Mouse (Mus musculus) CD4-positive, CD25-positive, alpha-beta regulatory T cell, adult 2 months (primary cell): Measurements from ENCODE around the gene Acadvl.

Experiments used
- DNase-seq: peaks from one replicate; pipeline ENCODE4 v3.0.0-alpha.2; 2012; ENCODE audit warnings: low read depth, low spot score

Acadvl gene

DNA sequence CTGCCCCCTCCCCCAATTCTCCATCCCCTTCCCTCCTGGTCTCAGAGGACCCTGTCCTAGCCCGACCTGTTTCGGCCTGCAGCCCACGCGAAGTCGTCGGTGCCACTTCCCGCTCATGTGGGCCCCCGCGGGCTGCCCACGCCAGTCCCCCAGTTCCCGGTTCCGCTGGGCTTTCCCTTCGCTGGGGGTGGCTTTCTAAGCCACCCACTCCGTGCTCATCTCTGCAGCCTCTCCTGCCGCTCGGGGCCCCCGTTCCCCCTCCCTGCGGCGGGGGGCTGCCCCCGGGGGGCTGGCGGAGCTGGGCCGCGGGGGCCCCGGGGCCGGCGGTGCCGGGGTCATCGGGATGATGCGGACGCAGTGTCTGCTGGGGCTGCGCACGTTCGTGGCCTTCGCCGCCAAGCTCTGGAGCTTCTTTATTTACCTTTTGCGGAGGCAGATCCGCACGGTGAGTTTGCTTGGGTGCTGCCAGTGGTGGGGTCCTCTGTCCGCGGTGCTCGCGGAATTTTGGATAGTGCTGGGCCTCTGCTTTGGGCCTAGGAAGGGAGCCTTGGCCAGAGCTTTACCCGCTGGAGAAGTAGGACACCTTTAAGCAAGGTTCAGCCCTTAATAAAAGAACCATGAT is 34.0 kb downstream of the Acadvl start, which contains the start of gene Ctdnep1:
Ctdnep1 (plus strand) TSS at position 16 of the 622 bp plus-strand sequence.
- DNase-seq = no peak

DNA sequence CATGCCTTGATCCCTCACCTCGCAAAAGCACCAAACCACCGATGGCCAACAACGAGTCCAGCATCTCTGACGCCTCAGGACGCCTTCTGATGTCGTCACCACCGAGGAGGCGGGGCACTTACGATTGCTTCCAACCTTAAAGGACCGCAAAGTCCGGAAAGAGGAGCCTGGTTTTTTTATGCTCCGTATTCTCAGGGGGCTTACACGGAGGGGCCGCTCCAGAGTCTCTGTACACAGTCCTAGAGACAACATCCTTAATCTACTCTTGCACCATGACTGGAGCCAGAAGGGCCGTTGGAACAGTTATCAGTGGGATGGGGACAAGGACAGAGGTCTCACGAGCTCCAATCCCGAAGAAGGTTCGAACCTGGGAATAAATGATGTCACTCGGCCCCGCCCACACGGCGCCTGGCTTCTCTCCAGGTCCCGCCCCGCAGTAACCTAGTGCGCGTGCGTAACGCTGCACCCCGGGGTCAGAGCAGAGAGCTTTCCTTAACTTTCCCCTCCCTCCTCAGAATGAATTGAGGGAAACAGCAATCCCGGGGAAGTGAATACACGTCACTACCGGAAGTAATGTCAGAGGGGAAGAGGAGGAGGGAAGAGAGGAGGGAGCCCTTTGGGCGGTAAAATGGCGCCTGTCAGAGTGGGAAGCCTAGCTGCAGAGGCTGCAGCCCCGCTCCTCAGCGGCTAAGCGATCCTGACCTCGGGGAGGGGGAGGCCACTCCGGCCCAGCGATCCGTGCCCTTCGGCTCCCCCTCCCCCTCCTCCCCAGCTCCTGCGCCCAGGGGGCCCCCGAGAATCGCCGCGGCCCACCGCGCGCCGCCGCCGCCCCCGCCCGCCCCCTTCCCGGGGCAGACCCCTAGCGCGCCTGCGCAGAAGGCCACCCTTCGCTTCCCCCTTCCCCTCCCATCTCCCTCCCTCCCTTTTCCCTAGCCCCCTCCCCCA is 34.7 kb downstream of the Acadvl start:
- DNase-seq = peak; percentile 92

DNA sequence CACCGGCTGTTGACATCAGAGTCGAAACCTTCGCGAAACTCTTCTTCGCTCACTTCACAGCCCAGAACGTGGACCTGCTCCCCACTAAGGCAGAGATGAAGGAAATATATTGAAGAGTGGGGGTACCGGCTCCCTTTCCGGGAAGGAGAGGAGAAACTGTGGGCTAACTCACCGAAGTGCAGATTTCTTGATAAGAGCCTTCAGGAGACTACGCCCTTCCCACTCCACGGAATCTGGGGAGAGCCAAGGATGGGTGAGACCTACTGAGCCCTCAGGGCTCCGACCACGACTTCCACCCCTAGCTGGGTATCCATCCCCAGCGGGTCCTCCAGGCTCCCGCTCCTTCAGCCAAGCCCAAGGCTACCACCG is 35.4 kb downstream of the Acadvl start:
- no peak for DNase-seq

DNA sequence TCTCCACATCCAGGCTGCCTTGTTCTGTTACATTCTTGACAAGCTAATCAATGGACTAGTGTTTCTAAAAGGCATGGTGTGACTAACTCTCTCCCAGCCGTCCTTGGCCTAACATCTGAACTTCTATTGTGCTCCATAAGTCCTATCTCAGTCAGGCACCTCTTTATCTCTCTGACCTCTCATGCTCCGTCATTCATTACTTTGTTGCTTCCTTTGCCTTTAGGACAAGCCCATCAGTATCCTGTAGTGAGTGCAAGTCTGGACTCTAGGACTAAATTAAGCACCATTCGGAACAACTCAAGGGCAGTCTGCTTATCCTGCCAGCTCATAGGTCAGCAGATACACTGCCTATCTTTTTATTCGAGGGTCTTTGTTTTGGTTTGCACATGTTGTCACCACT is 38.9 kb downstream of the Acadvl start:
- no peak for DNase-seq

DNA sequence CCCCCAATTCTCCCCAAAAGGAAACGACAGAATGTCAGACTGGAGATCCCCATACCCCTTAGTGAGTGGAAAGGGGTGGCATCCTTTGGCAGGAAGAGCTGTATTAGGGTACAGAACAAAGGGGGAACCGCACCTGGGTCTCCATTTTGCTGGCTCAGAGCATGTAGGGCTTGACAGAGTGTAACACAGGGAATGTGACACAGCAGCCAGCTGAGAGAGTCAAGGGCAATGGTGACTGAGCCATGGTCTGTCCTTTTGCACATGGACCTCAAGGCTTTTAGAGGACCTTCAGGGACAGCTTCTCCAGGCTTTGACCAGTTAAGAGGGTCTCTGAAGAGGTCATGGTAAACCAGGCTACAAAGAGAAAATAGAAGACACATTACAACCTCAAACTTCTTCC is 40.3 kb downstream of the Acadvl start:
- DNase-seq = no peak

DNA sequence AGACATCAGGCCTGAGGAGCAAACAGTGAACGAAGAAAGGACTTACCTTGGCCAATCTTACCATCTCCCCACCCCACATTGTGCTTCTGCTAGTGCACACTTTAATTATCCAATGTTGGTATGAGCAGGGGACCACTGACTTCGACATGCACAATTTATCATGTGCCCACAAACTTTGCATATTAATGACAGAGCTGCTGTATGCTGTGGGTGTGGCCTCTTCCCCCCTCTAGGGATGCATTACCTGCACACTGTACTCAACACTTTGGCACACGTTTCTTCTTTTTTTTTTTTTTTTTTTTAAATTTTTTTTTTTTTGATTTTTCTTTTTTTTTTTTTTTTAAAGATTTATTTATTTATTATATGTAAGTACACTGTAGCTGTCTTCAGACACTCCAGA is 44.4 kb downstream of the Acadvl start:
- DNase-seq = no peak

DNA sequence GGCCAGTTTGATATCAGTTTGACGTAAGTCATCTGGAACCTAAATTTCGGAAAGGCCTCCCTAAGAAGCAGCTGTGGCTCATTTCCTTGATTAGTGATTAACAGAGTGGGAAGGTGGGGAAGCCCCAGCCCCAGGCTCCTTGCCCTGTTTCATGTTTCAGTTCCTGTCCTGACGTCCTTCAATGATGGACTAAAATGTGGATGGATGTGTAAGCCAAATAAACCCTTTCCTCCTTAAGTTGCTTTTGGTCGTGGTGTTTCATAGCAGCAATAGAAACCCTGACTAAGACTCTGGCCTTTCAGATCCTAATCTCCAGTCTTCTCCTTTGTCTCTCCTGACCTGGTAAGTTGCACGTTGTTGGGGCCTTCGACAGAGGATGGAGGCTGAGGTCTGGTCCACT is 45.0 kb downstream of the Acadvl start:
- DNase-seq = no peak

DNA sequence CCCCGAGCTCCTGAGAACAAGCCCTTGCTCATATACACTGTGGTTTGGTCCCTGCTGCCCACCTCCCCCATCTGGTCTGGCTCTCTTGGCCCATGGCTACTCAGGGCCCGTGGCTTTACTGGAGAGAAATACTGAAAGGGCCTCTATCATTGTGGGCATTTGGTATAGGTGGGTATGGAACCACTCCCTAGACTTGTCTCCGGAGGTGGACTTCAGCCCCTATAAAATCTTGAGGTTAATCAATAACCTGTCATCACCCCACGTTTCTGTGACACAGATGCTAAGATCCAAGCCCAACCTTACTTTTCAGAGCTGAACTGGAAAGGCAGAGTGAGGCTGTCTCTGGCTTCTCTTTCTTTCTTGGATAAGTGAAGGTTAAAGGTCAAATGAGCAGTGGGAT is 46.4 kb downstream of the Acadvl start:
- no peak for DNase-seq

DNA sequence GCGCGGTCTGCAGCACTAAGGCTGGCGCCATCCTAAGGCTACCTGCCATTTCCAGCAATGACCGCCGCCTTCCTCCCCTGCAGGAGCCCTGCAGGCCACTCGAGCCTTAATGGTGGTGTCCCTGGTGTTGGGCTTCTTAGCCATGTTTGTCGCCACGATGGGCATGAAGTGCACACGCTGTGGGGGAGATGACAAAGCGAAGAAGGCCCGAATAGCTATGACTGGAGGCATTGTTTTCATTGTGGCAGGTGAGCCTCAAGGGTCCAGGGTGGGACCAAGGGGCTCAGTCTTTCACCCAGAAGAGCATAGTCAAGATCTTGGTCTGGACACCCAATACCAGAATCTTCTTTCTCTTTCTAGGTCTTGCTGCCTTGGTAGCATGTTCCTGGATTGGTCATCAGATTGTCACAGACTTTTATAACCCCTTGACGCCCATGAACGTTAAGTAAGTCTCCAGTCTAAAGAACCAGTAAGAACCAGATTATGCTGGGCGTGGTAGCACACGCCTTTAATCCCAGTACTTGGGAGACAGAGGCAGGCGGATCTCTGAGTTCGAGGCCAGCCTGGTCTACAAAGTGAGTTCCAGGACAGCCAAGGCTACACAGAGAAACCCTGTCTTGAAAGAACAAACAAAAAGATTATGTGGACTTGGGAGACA is 48.2 kb downstream of the Acadvl start:
- DNase-seq = no peak

DNA sequence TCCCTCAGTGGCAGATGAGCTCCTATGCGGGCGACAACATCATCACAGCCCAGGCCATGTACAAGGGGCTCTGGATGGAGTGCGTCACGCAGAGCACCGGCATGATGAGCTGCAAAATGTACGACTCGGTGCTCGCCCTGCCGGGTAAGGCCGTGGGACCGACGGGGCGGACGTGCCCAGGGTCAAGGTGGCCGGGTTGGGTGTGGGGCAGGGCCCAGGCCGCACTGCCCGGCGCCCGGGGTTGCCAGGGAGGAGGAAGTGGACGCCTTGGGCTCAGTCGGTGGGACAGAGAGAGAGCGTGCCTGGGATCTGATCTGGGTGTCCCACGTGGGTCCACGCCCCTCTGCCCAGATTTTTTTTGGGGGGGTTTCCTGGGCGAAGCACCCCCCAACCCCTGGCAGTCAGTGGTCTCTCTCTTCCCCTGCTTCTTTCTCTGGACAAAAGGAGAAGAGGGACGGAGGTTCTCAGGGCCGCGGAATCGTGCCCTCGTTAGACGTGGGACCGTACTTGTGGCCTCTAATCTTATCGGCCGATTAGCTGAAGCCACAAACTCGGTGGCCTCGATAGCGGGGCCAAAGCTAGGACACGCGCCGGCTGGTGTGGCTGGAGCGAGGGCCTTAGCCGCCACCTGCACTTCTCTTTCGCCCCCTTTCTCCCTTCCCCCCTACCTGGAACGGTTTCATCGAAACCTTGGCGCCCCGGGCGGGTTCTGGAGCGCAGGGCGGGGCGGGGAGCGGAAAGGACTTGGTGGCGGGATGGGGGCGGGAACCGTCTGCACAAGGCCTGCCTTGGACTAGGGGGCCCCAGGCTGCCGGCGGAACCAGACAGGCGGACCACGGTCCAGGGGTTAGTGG is 49.0 kb downstream of the Acadvl start:
- DNase-seq = peak; percentile 41

DNA sequence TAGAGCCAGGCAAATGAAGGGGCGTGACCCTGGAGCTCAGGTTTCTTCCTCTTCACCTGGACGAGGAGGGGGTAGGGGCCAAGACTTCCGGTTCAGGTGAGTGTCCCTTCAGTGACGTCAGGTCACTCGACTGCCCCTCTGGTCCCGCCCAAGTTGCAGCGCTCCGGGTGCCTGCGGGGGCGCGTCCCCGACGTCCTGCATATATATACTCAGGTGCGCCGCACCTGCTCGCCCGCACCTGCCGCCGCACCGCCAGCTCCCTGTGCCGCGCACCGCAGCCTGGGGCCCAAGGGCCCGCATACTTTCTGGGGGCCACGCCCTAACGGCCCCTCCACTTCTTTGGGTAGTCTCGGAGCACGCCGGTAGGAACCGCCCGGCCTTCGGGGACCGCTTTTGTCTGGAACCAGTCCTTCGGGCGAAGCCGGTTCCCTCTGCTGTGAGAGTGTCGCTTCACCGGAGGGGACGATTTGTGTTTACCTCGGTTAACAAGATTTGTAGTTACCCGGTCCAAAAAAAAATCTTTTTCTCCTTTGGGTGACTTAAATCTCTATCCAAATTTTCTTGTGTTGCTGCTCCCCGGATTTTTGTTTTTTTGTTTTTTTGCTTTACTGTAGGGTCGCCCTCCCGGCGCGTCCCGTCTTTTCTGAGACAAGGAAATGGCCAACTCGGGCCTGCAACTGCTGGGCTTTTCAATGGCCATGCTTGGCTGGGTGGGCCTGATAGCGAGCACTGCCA is 49.8 kb downstream of the Acadvl start:
- DNase-seq = no peak

DNA sequence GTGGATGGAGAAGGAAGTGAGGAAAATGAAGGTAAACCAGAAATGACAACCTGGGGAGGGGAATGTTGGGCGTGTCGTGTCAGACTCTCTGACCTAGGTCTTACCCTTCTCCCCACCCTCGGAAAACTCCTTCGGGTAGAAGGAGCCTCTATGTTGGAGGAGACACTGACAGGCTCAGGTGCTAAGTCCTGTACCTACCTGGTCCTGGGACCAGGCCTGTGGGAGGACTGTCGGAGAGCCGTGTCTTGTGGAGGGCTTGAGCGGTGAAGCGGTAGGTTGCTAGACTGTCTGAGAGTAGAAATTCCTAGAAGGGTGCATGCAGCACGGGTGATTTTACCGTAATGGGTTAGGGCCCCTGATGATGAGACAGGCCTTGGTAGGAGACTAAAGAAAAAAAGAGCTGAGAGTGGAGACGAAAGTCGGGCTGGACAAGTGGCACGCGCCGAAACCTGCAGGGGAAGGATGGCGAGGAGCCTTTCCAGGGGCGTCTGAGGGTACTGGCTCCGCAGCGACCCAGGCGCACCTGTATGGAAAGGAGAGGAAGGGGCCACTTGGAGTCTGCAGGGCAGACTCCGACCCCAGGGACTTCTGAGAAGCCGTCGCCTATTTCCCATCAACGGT is 50.5 kb downstream of the Acadvl start, which contains the start of gene Cldn7:
Cldn7 (plus strand) TSS at position 130 of the 621 bp plus-strand sequence.
- no peak for DNase-seq

DNA sequence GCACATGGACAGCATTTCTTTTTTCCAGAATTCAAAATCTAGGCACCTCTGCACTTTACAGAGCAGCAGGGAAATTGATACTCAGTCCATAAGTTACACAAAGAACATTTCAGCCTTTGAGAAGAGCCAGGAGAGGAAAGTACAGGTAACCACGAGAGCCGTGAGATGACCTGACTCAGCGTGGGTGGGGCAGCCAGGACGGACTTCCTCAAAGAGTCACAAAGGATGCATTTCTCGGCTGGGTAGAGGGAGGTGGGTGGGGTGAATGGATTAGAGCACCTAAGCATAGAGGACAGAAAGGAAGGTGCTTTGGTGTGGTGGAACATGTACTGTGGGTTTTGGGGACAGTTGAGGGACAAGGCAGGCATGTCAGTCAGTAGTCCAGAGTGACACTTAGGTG is 53.4 kb downstream of the Acadvl start:
- DNase-seq = no peak

DNA sequence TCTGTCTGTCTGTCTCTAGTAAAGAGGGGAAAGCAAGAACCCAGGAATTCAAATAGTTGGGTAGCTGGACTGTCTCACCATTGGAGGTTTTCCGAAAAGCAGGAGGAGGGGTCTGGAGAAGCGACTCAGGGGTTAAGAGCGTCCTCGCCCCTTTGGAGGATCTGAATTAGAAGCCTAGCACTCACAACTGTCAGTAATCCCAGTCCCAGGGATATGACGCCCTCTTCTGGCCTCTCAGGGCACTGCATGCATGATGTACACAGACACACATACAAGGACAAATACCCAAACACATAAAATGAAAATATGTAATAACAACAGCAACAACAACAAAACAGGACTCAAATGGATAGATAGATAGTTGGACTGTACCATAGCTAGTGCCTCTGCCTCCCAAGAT is 54.6 kb downstream of the Acadvl start:
- peak; percentile 46 for DNase-seq
